Mouse (Mus musculus) brown adipose tissue, adult 24 weeks (tissue): ENCODE data around the gene Kynu. TPM values are rescaled to one million over a fixed set of nuclear protein-coding genes. Genes with fewer than 3 reads are reported as not detected.

Experiments used
- H3K27ac ChIP-seq: fragments of 200-500 bp; replicated peaks from 2 replicates; pipeline ENCODE4 v1.5.1; 2012; ENCODE audit warnings: low read depth, mild to moderate bottlenecking, low read length
- H3K4me1 ChIP-seq: fragments of 200-500 bp; 2 replicates; pipeline ENCODE4 v1.6.1; 2012; ENCODE audit warnings: low read length, mixed read lengths; ENCODE audit not compliant: control insufficient read depth, insufficient read depth, insufficient read length
- H3K4me3 ChIP-seq: fragments of 200-500 bp; 2 replicates; pipeline ENCODE4 v1.5.1; 2012; ENCODE audit warnings: low read depth, mild to moderate bottlenecking, low read length, moderate library complexity; ENCODE audit not compliant: insufficient read depth
- polyA plus RNA-seq: library from polyadenylated mRNA; stranded (reverse); fragments of >200 nt; gene quantifications from 2 replicates; pipeline ENCODE4 v1.2.4, GENCODE M21; 2012; ENCODE audit not compliant: missing spikeins, insufficient read depth, insufficient read length

Gene Kynu
- polyA plus RNA-seq, result not detected in 2 replicates

DNA sequence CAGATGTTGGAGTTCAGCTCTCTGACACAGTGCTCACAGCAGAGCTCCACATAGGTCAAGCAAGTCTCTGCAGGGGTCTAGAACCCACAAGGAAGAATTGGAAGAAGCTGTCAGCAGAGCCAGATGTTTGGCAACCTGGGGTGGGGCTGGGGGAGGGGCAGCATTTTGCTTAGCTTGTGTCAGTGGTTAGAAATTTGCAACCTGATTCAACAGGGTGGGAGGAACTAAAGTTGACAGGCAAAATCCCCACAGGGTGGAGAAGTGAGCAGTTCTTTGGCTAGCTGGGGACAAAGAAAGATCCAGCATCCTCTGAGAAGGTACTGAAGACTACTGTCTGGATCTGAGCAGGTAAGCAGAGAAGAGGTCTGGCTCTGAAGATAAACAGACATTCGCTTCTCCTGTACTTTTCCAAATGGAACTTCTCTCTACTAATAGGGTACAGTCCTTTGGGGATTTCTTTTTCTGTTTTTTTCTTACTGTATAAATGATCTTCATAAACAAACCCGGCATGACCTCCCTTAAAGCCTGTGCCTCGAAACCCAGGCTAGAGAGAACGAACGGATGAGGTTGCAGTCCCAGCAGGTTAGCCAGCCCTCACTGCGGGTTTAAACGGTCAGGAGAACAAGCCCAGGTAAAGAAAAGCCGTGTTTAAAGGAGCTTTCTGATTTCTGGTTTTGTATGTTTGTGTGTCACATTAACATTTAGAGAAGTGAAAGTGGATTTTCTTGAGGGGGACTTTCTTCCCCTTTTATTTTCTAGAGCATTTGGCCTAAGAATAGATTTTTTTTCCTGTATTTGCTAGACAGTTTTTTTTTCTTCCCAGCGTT lies at the start of gene Kynu:
Kynu (plus strand) TSS at position 268 of the 827 bp plus-strand sequence.
- Histone ChIP-seq H3K4me3 (no peak within 1 kb of the TSS), H3K27ac (no peak within 1 kb of the TSS), H3K4me1 (no peaks in the 10 kb centered on the region)

DNA sequence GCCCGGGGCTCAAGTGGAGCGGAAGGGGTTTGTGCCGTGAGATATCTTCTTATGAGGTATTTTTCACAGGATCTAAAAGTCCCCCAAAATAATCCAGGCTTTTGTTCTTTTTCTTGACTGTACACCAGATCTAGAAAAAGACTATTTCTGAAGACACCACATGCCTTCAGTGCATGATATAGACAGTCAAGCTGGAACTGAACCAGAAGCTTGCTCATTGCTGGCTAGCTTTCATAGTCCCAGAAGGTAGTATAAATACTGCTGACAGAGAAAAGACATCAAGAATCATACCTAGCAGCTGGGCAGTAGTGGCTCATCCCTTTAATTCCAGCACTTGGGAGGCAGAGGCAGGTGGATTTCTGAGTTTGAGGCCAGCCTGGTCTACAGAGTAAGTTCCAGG lies 48.9 kb upstream of the Kynu start:
- Histone ChIP-seq H3K27ac (no peak overlapping the region), H3K4me3 (no peak overlapping the region), H3K4me1 (no peaks in the 10 kb centered on the region)

- H3K4me1 ChIP-seq, result no peaks in the 10 kb centered on the region
- no peak overlapping the region for H3K27ac ChIP-seq
- no peak overlapping the region for H3K4me3 ChIP-seq
Observed at GRCm38 (mm10) chr2:43513852-43514251, 41.3 kb upstream of the Kynu start.

DNA sequence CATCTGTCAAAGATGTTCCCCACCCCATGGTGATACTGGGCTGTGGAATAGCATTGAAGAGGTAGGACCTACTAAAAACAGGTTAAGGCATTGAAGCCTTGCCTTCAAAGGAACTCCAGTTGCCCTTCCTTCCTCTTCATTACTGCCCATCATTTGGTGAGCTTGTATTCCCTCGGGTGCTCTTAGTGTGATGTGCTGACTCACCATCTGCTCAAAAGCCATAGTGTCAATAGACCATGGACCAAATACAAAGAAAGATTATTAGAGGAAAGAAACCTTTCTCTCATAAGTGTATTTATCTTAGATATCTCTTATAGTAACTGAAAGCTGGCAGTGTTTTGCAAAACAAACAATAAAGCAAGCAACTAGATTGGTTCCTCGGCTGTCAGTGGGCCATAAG lies 20.7 kb upstream of the Kynu start:
- H3K4me3 ChIP-seq, result no peak overlapping the region
- no peak overlapping the region for H3K27ac ChIP-seq
- no peaks in the 10 kb centered on the region for H3K4me1 ChIP-seq

GRCm38 (mm10) chr2:43542615-43543014 lies 12.5 kb upstream of the Kynu start:
- Histone ChIP-seq H3K4me3 (no peak overlapping the region), H3K27ac (no peak overlapping the region), H3K4me1 (no peaks in the 10 kb centered on the region)

DNA sequence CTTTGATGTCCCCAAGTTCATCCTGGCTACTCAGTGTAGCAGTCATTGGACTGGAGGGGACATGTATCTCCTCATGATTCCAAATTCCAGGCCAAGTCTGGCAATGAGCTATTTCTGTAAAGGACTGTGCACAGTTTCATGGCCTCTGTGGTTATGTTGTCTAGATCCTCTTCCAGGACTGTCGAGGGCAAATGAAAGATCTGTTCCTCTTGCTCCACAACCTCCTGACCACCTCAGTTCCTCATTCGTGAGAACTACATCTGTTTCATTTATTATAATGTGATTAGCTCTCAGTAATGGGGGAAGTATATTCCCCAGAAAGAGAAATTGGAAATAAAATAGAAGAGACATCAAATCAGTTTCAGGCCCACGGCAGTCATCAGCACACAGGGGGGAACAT lies 9.5 kb upstream of the Kynu start:
- H3K4me3 ChIP-seq, result no peak overlapping the region
- H3K4me1 ChIP-seq, result no peaks in the 10 kb centered on the region
- H3K27ac ChIP-seq, result no peak overlapping the region

GRCm38 (mm10) chr2:43546448-43546847 lies 8.7 kb upstream of the Kynu start:
- Histone ChIP-seq H3K4me3 (no peak overlapping the region), H3K4me1 (no peaks in the 10 kb centered on the region), H3K27ac (no peak overlapping the region)

DNA sequence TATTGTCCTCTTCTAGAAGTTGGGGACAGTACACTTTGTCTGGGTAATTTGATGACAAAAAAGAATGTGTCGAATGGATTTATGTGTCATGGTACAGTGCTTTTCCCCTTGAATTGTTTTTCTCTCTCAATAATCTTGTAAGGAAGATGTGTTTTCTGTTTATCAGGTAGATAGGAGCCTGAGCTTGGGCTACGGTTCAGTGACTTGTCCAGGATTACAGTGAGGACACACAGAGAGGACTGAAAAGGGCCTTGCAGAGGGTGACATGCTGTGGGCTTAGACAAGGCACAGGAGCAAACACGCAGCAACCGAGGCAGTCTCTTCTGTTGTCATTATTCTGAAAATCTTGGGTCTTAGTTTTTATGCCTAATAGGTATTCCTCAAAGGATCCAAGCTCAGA lies 913 bp upstream of the Kynu start:
- H3K4me3 ChIP-seq, result no peak overlapping the region
- H3K27ac ChIP-seq, result no peak overlapping the region
- H3K4me1 ChIP-seq, result no peaks in the 10 kb centered on the region

DNA sequence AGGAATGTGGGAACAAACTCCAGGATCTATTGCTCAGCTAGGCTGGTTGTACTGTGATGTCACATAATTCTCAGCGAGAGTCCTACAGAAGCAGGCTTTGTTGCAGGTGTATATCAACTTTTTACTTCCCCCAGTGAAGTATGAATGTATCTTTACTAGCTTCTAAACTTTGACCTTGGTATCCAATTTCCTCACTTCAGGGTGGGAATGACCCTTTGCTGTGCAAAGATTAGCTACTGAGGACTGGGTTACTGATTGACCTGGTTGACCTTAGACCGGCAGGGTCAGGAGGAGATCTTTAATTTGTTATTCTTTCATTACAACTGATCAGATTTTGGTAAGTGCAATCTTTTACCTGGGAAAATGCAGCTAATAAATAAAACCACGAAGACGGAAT lies 758 bp downstream of the Kynu start:
- Histone ChIP-seq H3K4me1 (no peaks in the 10 kb centered on the region), H3K27ac (no peak overlapping the region), H3K4me3 (no peak overlapping the region)

DNA sequence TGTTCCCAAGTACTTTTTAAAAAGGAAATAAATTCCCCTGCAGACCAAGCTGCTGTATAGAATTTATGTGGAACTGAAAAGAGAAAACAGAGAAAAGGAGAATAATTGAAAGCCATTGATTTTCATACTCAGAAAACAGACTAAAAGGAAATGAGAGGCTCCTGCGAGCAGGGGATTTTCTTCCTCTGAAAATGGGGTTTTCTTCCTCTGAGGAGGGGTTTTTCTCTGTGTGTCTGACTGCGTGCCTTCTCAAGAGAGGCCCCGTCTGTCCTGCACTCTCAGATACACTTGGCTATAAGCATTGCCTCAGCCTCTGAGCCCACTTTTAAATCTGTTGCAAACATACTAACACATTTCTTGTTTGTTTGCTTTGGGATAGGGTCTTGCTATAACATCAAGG lies 1.9 kb downstream of the Kynu start:
- Histone ChIP-seq H3K4me3 (no peak overlapping the region), H3K4me1 (no peaks in the 10 kb centered on the region), H3K27ac (no peak overlapping the region)

DNA sequence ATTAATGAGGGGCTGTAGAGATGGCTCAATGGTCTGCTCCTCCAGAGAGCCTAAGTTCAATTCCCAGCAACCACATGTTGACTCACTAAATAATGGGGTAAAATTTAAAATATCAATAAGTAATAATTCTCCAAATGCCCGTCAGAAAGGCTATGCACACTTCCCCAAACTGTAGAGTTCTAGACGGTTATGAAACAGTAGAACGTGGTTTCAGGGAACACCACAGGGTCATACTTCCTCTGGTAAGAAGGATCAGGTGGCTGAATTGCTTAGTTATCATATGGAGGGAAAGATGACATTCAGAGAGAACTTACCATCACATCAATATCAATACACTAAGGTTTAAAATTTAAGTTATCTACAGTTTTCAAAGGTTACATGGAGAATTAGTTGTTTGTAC lies 6.1 kb downstream of the Kynu start:
- Histone ChIP-seq H3K4me1 (no peaks in the 10 kb centered on the region), H3K4me3 (no peak overlapping the region), H3K27ac (no peak overlapping the region)

GRCm38 (mm10) chr2:43562779-43563178 lies 7.7 kb downstream of the Kynu start:
- H3K4me3 ChIP-seq, result no peak overlapping the region
- no peaks in the 10 kb centered on the region for H3K4me1 ChIP-seq

DNA sequence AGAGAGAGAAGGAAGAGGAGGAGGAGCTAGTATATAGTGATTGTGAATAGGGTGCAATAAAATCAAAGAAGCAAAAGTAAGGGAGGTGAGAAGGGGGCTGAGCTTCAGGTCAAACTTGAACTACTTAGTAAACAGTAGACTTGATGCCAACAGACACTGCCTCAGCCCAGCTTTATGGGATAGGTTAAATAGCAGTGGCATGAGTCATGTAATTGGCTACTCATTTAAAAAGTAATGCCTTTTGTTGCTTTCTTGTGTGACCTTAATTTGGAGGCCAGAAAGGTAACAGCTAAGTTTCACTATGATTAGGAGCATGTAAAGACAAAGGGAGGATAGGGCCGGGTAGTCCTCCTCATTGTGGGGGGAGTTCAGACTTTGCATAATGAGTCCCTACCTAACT lies 13.3 kb downstream of the Kynu start:
- no peak overlapping the region for H3K4me3 ChIP-seq
- H3K4me1 ChIP-seq, result no peaks in the 10 kb centered on the region
- no peak overlapping the region for H3K27ac ChIP-seq

More at GRCm38 (mm10) chr2:43562779-43563178, 7.7 kb downstream of the Kynu start:
- H3K27ac ChIP-seq, result no peak overlapping the region

DNA sequence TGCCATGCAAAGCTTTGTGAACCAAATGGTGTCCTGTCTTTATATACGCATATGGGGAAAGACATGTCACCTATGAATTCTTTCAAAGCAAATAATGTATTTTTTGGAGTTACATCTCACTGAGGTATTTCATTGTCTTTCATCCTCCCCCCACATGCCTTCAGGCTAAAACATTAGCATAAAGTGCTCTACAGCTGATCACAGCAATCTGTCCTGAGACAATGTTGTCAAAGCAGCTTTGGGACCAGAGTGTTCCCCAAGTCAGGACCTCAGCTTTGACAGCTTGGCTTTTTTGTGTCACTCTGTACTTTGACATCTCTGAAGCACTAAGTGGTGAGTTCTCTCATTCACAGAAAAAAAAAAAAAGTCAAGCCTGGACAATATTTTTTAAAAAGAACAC lies 18.4 kb downstream of the Kynu start:
- Histone ChIP-seq H3K27ac (no peak overlapping the region), H3K4me1 (no peaks in the 10 kb centered on the region)

GRCm38 (mm10) chr2:43583243-43583812 lies 28.2 kb downstream of the Kynu start:
- Histone ChIP-seq H3K4me3 (no peak overlapping the region), H3K4me1 (no peaks in the 10 kb centered on the region), H3K27ac (no peak overlapping the region)

More for the DNA sequence above, 18.4 kb downstream of the Kynu start:
- no peak overlapping the region for H3K4me3 ChIP-seq

- Histone ChIP-seq H3K4me3 (no peak overlapping the region), H3K27ac (no peak overlapping the region), H3K4me1 (no peaks in the 10 kb centered on the region)
Observed at GRCm38 (mm10) chr2:43585508-43585907, 30.4 kb downstream of the Kynu start.
